Comparison of ENCODE assay signal across 15 mouse cellular contexts in the genomic region with DNA sequence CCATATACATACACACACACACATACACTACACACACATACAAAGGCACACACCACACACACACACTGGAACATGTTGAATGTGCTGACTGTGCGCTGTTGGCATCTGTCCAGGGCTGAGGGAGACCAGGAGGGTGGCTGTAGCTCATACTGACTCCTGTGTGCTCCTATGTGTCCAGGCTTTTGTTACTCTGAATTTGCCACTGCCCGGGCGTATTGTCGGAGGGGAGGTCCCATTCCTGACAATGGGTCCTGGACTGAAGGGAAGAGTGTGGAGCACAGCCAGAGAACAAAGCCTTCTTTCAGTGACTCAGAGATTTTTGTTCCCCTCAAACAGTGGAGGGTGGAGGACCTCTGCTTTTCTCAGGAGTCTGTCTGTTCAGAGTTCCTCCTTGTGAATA.
A peak's percentile ranks its signal among the peaks of the same experiment; 100 is the strongest.
DNase-seq lines count a peak whose midpoint lies in the region; ATAC-seq and TF ChIP-seq lines count a peak whose summit lies in the region.
"Had no signal": no experiment of that assay in that cellular context is flagged by ENCODE, and none has a peak within 500 bp of the region (broad histone marks: within the 10 kb centered on the region; RNA-seq: fewer than 3 reads in every experiment).

No protein-coding gene starts in this region.

- peak overlapping the region; percentile 63 for H3K27ac ChIP-seq in midbrain, embryonic 12.5 days (replicated peaks)
- no peak overlapping the region for H3K27ac ChIP-seq in midbrain, embryonic 14.5 days (replicated peaks; ENCODE audit: low read depth, low read length)
- H3K27ac ChIP-seq in embryonic facial prominence, embryonic 12.5 days = no peak overlapping the region
- H3K27ac ChIP-seq in hindbrain, postnatal 0 days = no peak overlapping the region
- H3K27ac ChIP-seq in liver, embryonic 12.5 days = no peak overlapping the region
- H3K27ac ChIP-seq: forebrain, embryonic 15.5 days; heart, embryonic 10.5 days had no signal

- no peaks in the 10 kb centered on the region for H3K9me3 ChIP-seq in midbrain, embryonic 12.5 days
- no peaks in the 10 kb centered on the region for H3K9me3 ChIP-seq in midbrain, embryonic 14.5 days (ENCODE audit: control insufficient read depth, low read length)
- H3K9me3 ChIP-seq in embryonic facial prominence, embryonic 12.5 days = no peaks in the 10 kb centered on the region
- H3K9me3 ChIP-seq in hindbrain, postnatal 0 days (ENCODE audit: low read length) = no peaks in the 10 kb centered on the region
- H3K9me3 ChIP-seq in liver, embryonic 12.5 days (replicated peaks) = no peaks in the 10 kb centered on the region
- H3K9me3 ChIP-seq: forebrain, embryonic 15.5 days; heart, embryonic 10.5 days had no signal

- TF ChIP-seq CTCF in hindbrain, postnatal 0 days (IDR thresholded peaks at IDR 0.05; ENCODE audit: low read depth) = no peak

- peak; percentile 30 to 31 for DNase-seq in adrenal gland, adult (ENCODE audit: inconsistent age in 2 of 2, low spot score in 1 of 2)
- no peak for DNase-seq in adrenal gland, postnatal 14 days
- no peak for DNase-seq in midbrain, embryonic 14.5 days
- peak; percentile 44 for DNase-seq in hindbrain, postnatal 0 days (ENCODE audit: low spot score)
- DNase-seq in frontal cortex, adult 2 months (ENCODE audit: extremely low spot score in 1 of 2, low spot score in 1 of 2) = no peak
- DNase-seq: adrenal gland, postnatal 36 days; cerebellum, adult 9-11 months; lung, postnatal 36 days had no signal

- no peak overlapping the region for H3K4me2 ChIP-seq in midbrain, embryonic 12.5 days (replicated peaks)
- no peak overlapping the region for H3K4me2 ChIP-seq in midbrain, embryonic 14.5 days (ENCODE audit: low read length)
- no peak overlapping the region for H3K4me2 ChIP-seq in embryonic facial prominence, embryonic 12.5 days (replicated peaks)
- H3K4me2 ChIP-seq in hindbrain, postnatal 0 days (ENCODE audit: low read depth, low read length) = no peak overlapping the region
- H3K4me2 ChIP-seq in liver, embryonic 12.5 days = no peak overlapping the region
- H3K4me2 ChIP-seq: forebrain, embryonic 15.5 days; liver, embryonic 11.5 days had no signal

- H3K4me1 ChIP-seq in midbrain, embryonic 12.5 days = peaks cover 35% of the 10 kb centered on the region
- peaks cover 17% of the 10 kb centered on the region; the same call in 1 of the 2 replicates for H3K4me1 ChIP-seq in midbrain, embryonic 14.5 days (ENCODE audit: control insufficient read depth, insufficient read depth, low read length)
- peaks cover 21% of the 10 kb centered on the region for H3K4me1 ChIP-seq in embryonic facial prominence, embryonic 12.5 days
- no peaks in the 10 kb centered on the region for H3K4me1 ChIP-seq in hindbrain, postnatal 0 days (ENCODE audit: insufficient read depth, low read length)
- H3K4me1 ChIP-seq in liver, embryonic 12.5 days = no peaks in the 10 kb centered on the region

- H3K36me3 ChIP-seq in midbrain, embryonic 12.5 days = no peaks in the 10 kb centered on the region
- H3K36me3 ChIP-seq in midbrain, embryonic 14.5 days (ENCODE audit: control insufficient read depth, insufficient read depth, low read length) = no peaks in the 10 kb centered on the region
- H3K36me3 ChIP-seq in embryonic facial prominence, embryonic 12.5 days = no peaks in the 10 kb centered on the region
- H3K36me3 ChIP-seq in hindbrain, postnatal 0 days (ENCODE audit: insufficient read depth, low read length) = no peaks in the 10 kb centered on the region
- no peaks in the 10 kb centered on the region for H3K36me3 ChIP-seq in liver, embryonic 12.5 days
- H3K36me3 ChIP-seq: forebrain, embryonic 15.5 days; heart, embryonic 10.5 days had no signal

- WGBS in midbrain, embryonic 12.5 days = 31% methylated on average over 4 of the region's 4 CpGs
- WGBS in midbrain, embryonic 14.5 days = 14% methylated on average over 4 of the region's 4 CpGs
- WGBS in embryonic facial prominence, embryonic 12.5 days = 46% methylated on average over 4 of the region's 4 CpGs
- 26% methylated on average over 4 of the region's 4 CpGs for WGBS in hindbrain, postnatal 0 days
- WGBS in liver, embryonic 12.5 days (ENCODE audit: insufficient replicate concordance) = 88% methylated on average over 4 of the region's 4 CpGs

- peak; percentile 59 for ATAC-seq in midbrain, embryonic 12.5 days (ENCODE audit: low FRiP score, low read depth)
- ATAC-seq in midbrain, embryonic 14.5 days (ENCODE audit: low FRiP score, low TSS enrichment) = no peak
- ATAC-seq in embryonic facial prominence, embryonic 12.5 days (ENCODE audit: insufficient number of reproducible peaks, insufficient read depth, low FRiP score, low TSS enrichment) = 0 out of 2 replicates have a peak, but pooled peaks have one; percentile 23
- 0 out of 2 replicates have a peak, but pooled peaks have one; percentile 33 for ATAC-seq in hindbrain, postnatal 0 days
- ATAC-seq in liver, embryonic 12.5 days = no peak
- ATAC-seq: forebrain, embryonic 15.5 days; inflammation-experienced regulatory T-cells, adult 6 months had no signal

- no peak overlapping the region for H3K9ac ChIP-seq in midbrain, embryonic 12.5 days (replicated peaks)
- no peak overlapping the region for H3K9ac ChIP-seq in midbrain, embryonic 14.5 days (replicated peaks; ENCODE audit: low read length)
- H3K9ac ChIP-seq in embryonic facial prominence, embryonic 12.5 days = no peak overlapping the region
- H3K9ac ChIP-seq in hindbrain, postnatal 0 days (replicated peaks; ENCODE audit: low read length) = no peak overlapping the region
- H3K9ac ChIP-seq in liver, embryonic 12.5 days = no peak overlapping the region
- H3K9ac ChIP-seq: forebrain, embryonic 15.5 days had no signal

- H3K27me3 ChIP-seq in midbrain, embryonic 12.5 days = peaks cover 19% of the 10 kb centered on the region
- no peaks in the 10 kb centered on the region for H3K27me3 ChIP-seq in midbrain, embryonic 14.5 days (ENCODE audit: control insufficient read depth, insufficient read depth, low read length)
- H3K27me3 ChIP-seq in embryonic facial prominence, embryonic 12.5 days = no peaks in the 10 kb centered on the region
- no peaks in the 10 kb centered on the region for H3K27me3 ChIP-seq in hindbrain, postnatal 0 days (ENCODE audit: insufficient read depth, low read length)
- 0 out of 2 replicates have a peak, but pooled peaks cover 4% of the 10 kb centered on the region for H3K27me3 ChIP-seq in liver, embryonic 12.5 days (replicated peaks)

- H3K4me3 ChIP-seq in midbrain, embryonic 12.5 days = no peak overlapping the region
- no peak overlapping the region for H3K4me3 ChIP-seq in midbrain, embryonic 14.5 days (replicated peaks; ENCODE audit: low read depth, low read length)
- no peak overlapping the region for H3K4me3 ChIP-seq in embryonic facial prominence, embryonic 12.5 days
- H3K4me3 ChIP-seq in hindbrain, postnatal 0 days (ENCODE audit: low read length) = no peak overlapping the region
- no peak overlapping the region for H3K4me3 ChIP-seq in liver, embryonic 12.5 days
- H3K4me3 ChIP-seq: forebrain, embryonic 15.5 days; heart, embryonic 10.5 days had no signal

Comparison
In these comparisons a context has a peak if more than half of its experiments do, and no peak if none do; other contexts are left out.
1. DNase-seq: peak in adrenal gland, adult (2 of 2) and hindbrain, postnatal 0 days (single experiment); none in adrenal gland, postnatal 14 days (single experiment), midbrain, embryonic 14.5 days (single experiment) and frontal cortex, adult 2 months (0 of 2).
2. ATAC-seq: peak in midbrain, embryonic 12.5 days (single experiment), embryonic facial prominence, embryonic 12.5 days (single experiment) and hindbrain, postnatal 0 days (single experiment); none in midbrain, embryonic 14.5 days (single experiment) and liver, embryonic 12.5 days (single experiment).